Mouse (Mus musculus) T-cell, adult 2 months (primary cell): ENCODE measurements around the gene Sv2a.

Experiments used
- DNase-seq: peaks from one replicate; pipeline ENCODE4 v3.0.0; 2022; ENCODE audit warnings: low spot score

The Sv2a gene

DNA sequence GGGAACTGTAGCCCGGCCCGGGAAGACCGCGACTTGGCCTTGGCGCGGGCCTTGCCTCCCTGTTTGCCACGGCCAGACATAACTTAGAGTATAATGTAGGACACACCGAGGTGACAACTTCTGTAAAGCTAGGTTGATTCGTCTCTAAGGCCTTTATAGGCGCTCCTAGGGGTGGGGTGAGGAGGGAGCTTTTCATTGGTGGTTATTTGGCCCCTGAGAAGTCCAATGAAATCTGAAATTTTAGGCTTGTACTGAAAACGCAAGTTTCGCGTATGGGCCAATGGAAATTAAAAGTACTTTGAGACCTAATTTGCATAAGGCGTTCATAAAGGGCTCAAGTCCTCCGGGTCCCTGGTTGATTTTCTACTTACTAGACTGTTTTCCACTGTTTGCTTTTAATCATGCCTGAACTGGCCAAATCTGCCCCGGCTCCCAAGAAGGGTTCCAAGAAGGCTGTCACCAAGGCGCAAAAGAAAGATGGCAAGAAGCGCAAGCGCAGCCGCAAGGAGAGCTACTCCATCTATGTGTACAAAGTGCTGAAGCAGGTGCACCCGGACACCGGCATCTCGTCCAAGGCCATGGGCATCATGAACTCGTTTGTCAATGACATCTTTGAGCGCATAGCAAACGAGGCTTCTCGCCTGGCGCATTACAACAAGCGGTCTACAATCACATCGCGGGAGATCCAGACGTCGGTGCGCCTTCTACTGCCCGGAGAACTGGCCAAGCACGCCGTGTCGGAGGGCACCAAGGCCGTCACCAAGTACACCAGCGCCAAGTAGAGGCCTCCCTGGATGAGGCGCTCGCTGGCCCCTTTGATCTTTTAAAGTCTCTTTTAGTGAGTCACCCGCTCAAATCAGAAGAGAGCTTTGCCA lies 40.1 kb downstream of the Sv2a start, which contains the start of the genes Hist2h2ac and Hist2h2be:
TSS of gene Hist2h2ac (minus strand) at position 116 of the 875 bp plus-strand sequence.
TSS of gene Hist2h2be (plus strand) at position 355 of the 875 bp plus-strand sequence.
- DNase-seq: peak; percentile 85

DNA sequence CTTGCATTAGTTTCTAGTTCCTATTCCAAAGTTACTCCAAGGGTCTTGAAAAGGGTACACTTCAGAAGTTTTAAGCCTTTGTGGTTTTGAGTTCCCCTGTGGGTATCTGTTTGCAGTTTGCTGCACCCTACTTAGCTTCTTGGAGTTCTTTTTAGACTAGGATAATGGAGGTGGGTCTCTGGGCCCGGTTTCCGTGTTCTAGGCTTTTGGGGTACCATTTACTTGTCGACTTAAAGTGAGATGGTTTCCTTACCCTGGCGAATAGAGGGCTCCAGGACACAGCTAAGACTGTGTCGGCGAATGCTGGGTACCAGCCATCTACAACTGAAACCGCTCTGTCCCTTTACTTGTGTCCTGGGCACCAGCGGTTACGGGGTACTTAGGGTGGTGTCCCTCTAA lies 40.7 kb downstream of the Sv2a start:
- no peak for DNase-seq

- DNase-seq: no peak
Measured at GRCm38 (mm10) chr3:96222774-96223173, 41.8 kb downstream of the Sv2a start.

GRCm38 (mm10) chr3:96225421-96225820 lies 44.5 kb downstream of the Sv2a start:
- DNase-seq: no peak

GRCm38 (mm10) chr3:96226695-96227648 lies 46.0 kb downstream of the Sv2a start:
- no peak for DNase-seq

DNA sequence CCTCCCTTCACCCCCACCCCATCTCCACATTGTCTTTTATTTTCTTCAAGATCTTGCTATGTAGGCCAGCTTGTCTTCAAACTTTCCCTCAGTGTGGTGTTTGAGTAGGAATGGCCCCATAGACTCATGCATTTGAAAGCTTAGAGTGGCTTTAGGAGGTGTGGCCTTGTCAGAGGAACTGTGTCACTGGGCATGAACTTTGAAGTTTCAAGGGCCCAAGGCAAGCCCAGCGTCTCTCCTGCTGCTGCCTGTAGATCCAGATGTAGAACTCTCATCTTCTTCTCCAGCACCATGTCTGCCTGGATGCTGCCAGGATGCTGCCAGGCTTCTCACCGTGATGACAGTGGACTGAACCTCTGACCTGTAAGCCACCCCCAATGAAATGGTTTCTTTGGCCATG lies 47.9 kb downstream of the Sv2a start:
- no peak for DNase-seq

GRCm38 (mm10) chr3:96230404-96230803 lies 49.5 kb downstream of the Sv2a start:
- no peak for DNase-seq

DNA sequence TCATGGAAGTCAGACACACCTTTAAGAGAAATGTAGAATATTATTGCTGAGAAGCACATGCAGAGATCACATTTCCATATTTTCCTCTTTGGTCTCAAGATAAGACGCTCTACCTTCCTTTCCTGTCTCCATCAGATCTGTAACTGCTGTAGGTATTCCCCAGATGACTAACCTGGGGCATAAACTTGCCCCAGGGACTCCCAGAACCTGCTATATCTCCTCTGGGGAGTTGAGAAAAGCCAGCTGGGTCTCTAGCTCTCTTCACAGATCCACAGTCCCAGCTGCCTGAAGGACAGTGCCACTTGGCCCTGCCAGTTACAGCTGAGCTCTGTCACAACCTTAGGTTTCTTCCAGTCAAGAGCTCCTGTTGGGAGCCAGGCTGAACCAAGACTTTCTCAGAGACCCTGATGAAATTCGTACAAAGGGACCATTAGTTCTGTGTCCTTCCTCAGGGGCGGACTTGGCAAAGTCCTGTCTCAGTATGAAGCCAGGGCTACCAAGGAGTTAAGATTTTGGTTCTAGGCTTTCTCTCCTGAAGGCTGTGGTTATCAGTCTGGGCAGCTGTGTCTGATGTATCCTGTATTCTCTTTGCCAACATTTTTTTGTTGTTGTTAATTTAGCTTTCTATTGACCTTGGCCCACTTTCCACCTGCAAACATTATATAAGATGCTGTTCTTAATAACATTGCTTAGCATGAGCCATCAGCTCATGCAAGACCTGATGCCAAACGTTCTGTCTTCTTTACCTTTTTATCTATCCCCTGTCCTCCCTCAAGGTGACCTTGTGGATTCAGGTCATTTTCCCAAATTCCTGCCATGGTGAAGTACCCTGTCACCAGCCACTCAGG lies 50.2 kb downstream of the Sv2a start:
- DNase-seq: no peak

- DNase-seq: no peak
Measured at GRCm38 (mm10) chr3:96231758-96232120, 50.8 kb downstream of the Sv2a start.

GRCm38 (mm10) chr3:96234914-96235313 lies 54.0 kb downstream of the Sv2a start:
- peak; percentile 27 for DNase-seq

DNA sequence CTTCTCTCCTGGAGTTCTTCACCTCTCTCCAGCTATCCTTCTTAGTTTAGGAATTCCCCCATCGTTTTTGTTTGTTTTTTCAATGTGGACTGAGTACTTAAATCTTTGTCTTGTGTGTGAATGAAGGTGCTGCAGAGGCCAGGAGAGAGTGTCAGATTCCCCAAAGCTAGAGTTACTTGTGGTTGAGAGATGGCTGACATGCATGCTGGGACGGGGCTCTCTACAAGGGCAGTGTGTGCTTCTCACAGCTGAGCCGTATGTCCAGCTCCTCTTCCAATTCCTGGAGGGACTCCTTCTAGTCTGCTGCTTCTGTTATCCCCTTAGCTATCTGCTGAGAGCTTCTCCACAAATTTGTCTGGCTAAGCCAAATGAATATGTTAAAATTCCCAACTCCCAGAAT lies 54.9 kb downstream of the Sv2a start:
- DNase-seq: no peak

- DNase-seq: no peak
Measured at GRCm38 (mm10) chr3:96236834-96237334, 55.9 kb downstream of the Sv2a start.

GRCm38 (mm10) chr3:96237335-96237903 lies 56.5 kb downstream of the Sv2a start:
- DNase-seq: no peak

GRCm38 (mm10) chr3:96237904-96238511 lies 57.1 kb downstream of the Sv2a start:
- no peak for DNase-seq

GRCm38 (mm10) chr3:96238954-96239793 lies 58.2 kb downstream of the Sv2a start, which contains the start of gene Hist2h3c2:
Hist2h3c2 (minus strand) TSS chr3:96239127.
- peak; percentile 45 for DNase-seq

- peak; percentile 86 for DNase-seq
Measured at GRCm38 (mm10) chr3:96239949-96240798, 59.2 kb downstream of the Sv2a start, which contains the start of gene Hist2h2aa2. Hist2h2aa2 (minus strand) TSS chr3:96240276.

DNA sequence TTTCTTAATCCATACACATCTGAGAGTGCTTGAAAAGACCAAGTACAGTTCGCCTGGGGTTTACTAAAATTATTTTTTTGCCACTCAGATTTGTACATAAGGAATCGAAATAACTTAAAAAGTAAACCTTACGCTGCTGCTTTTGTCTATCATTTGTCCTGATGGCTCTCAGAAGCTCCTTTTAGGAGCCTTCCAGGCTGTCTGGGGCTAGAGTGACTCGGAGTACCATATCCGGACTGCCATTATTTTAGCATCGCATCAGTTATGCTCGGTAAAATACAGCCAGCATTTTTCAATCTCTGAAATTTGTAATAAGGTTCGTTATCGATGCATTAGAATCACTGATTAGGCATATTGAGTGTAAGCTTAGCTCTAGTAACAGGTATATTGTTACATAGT lies 59.8 kb downstream of the Sv2a start:
- DNase-seq: no peak

- DNase-seq: no peak
Measured at GRCm38 (mm10) chr3:96243921-96244572, 63.1 kb downstream of the Sv2a start.
